Mouse (Mus musculus) monocyte, adult 5-6 weeks (primary cell): ENCODE data around the gene Rrm1. TPM values are rescaled to one million over a fixed set of nuclear protein-coding genes. Genes with fewer than 3 reads are reported as not detected.
"Not testable (repeated sequence)": the region's sequence is repeated elsewhere in the genome, so short reads cannot be mapped to it uniquely, and the experiment has no call there.

Experiments
- ATAC-seq: fragments of 153-309, 156-312 bp; replicated peaks from 2 replicates; pipeline ENCODE4 v1.8.0; 2017; ENCODE audit warnings: mild to moderate bottlenecking; ENCODE audit not compliant: low TSS enrichment, insufficient number of reproducible peaks, severe bottlenecking, poor library complexity, low FRiP score
- total RNA-seq: library from RNA; stranded (forward); fragments of 200-1000, 200-491, 200-594 nt; gene quantifications from 3 replicates; pipeline ENCODE4 v1.2.3, GENCODE M21; 2017

The Rrm1 gene
- total RNA-seq, 1 experiment from 2014 or later: 39.1 TPM

- ATAC-seq: no peak
Observed at GRCm38 (mm10) chr7:102467566-102467965, 26.1 kb downstream of the Rrm1 start.

DNA sequence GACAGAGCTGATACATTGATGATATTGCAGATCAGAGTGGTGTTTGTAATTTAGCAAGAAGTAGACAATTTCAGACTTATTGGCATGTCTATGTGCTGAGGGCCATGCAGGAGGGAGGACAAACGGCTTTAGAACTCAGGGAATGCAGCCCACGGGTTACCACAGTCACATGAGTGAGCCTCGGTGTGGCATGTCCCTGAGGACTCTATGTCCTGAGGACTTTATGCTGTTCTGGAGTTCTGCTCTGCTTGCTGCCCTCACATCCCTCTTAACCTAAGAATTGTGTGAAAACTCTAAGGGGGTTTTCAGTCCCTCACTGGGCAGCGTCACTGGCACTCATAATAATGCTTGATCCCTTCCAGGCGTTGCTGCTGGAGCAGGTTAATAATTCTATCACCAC lies 31.2 kb downstream of the Rrm1 start:
- ATAC-seq: no peak

DNA sequence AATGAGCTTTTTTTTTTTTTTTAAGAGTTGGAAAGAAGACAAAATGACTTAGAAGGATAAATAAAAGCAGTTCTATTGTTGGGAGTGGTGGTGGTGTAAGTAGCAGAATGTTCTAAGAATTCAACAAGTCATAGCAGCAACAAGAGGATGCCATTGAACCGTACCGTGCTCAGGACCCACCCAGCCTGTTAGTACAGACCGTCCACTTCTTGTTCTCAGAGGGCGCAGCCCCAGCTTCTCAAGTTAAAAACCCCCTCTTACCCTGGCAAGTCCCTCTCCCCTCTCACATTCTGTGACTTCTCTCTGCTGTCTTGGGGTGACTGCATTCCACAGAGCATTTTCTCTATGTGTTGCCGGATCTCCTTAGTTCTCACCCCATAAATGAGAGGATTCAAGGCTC lies 35.1 kb downstream of the Rrm1 start:
- ATAC-seq: no peak

GRCm38 (mm10) chr7:102477377-102477776 lies 35.9 kb downstream of the Rrm1 start:
- ATAC-seq: no peak

- no peak for ATAC-seq
Observed at GRCm38 (mm10) chr7:102478425-102478824, 36.9 kb downstream of the Rrm1 start.

DNA sequence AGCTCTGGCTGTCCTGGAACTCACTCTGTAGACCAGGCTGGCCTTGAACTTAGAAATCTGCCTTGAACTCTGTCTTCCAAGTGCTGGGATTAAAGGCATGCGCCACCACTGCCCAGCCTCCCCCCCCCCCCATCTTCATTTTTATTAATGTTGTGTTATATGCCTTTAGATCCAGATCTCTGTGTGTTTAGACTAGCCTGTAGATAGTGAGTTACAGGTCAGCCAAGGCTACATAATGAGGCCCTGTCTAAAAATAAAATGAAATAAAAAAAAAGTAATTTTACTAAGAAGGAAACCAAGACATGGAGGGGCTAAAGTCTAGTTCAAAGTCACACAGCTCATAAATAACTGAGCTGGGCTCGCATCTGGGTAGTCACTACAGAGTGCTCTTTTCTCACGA lies 37.4 kb downstream of the Rrm1 start:
- no peak for ATAC-seq

DNA sequence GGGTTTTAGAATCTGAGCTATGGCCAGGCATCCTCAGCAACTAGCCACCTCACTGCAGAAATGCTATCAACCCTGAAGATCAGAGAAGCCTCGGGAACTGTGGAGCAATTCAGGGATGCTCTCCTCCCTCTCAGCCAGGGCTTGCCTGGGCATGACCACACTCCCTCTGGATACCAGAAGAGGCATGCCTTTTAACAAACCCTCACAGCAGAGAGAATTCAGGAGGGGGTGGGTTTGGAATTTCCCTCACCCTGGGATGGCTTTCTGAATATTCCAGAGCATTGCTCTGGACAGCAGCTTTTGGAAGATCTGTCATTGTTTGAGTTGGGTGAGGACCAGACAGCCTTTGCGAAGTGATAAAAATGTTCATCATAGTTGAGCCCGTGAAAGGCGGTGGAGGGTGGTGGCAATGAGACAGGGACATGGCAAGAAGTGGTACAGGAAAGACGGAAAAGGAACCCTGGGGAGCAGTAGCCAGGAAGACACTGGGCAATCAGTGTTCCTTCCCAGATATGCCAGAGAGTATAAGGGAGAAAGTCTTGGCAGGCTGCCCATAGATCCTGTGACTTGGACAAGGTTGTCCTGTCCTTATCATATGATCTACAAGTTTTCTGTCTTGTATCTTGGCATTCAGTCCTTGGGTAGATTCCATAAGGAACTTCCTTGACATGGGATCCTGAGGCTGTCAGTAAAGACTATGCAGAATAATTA lies 38.0 kb downstream of the Rrm1 start:
- ATAC-seq: no peak

DNA sequence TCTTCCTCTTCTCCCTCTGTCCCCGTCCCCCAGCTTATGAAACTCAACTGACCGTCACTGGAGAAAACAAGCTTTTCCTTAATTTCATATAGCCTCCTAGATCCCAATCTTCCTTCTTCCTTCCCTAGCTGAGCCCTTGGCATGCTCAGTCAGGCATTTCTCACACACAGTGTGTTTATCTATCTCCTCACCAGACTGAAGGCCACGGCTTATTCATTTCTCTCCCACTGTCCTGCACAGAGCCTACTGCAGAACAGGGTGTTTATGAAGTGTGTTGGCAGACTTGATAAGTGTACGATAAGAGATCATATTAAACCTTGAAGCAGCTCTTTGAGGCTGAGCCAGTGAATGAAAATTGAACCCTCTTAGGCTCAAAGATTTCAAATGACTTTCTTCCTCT lies 39.3 kb downstream of the Rrm1 start:
- no peak for ATAC-seq

DNA sequence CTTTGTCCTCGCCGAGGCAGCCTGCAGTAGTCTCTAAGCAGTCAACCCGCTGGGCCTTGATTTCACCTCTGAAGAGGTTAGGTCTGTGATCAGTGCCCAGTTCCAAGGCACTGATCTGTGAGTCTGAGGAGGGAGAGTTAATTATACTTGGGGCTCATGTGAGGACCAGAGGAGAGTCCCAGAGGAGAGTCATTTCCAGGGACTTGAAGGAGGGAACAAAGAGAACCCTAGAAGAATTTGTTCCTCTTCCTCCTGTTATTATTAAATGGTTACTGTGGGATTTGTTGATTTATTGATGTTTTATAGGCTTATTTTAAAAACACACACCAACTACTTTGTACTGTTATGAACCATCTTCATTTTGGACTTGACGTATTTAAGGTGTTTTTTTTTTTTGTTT lies 40.1 kb downstream of the Rrm1 start, which contains the start of gene Olfr543:
Gene Olfr543 (minus strand): TSS at position 101 of the 400 bp plus-strand sequence.
- no peak for ATAC-seq

GRCm38 (mm10) chr7:102483665-102484064 lies 42.2 kb downstream of the Rrm1 start:
- ATAC-seq: no peak

DNA sequence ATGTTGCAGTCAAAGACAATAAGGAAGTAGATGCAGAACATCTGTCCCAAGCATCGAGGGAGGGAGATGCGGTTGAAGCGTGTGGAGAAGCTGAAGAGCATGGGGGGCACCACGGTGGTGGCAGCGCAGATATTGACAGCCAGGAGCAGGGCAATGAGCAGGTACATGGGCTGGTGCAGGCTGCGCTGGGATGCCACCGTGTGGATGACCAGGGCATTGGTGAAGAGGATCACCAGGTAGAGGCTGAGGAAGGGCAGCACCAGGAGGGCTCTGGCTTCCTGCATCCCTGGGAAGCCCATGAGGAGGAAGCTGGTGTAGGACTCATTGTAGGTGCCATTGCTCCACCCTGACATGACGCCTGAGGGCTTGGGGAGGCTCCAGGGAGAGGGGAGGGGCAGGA lies 43.3 kb downstream of the Rrm1 start:
- not testable (repeated sequence) for ATAC-seq

DNA sequence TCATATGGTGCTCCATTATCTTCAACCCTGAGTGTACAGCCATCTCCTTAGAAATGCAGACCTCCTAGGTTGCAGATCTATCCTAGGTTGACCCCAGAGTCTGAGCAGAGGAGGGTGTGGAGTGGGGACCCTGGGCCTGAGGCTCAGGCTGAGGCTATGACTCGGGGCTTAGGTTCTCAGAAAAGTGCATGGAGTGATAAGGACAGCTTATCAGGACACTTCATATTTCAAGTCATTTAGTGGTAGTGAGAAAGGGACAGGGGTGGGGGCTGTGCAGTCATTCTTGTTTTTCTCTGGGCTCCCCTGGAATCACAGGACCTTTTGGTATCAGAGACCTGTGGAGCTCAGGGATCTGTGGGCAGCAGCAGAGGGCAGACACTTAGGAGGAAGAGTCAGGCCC lies 44.6 kb downstream of the Rrm1 start:
- ATAC-seq: no peak

DNA sequence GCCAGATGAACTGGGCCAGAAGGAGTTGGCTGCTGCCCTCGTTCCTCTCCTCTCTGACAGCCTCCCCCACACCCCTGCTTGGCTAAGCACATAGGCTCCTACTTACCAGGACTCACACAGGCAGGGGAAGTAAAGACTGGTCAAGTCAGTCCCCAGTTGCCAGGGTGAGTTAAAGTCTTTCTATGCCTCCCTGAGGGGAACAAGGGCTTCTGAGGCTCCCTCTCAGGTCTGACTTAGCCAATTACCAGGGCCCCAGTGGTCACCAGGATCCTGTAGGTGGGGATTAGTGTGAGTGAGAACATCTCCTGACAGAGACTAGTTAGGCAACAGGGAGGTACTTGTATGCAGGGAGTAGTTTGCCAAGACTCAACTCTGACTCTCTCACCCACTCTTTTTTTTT lies 46.7 kb downstream of the Rrm1 start, which contains the start of gene Olfr544:
Gene Olfr544 (minus strand): TSS at position 153 of the 400 bp plus-strand sequence.
- no peak for ATAC-seq

DNA sequence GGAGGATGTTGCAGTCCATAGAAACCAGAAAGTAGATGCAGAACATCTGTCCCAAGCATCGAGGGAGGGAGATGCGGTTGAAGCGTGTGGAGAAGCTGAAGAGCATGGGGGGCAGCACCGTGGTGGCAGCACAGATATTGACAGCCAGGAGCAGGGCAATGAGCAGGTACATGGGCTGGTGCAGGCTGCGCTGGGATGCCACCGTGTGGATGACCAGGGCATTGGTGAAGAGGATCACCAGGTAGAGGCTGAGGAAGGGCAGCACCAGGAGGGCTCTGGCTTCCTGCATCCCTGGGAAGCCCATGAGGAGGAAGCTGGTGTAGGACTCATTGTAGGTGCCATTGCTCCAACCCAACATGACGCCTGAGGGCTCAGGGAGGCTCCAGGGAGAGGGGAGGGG lies 52.9 kb downstream of the Rrm1 start:
- ATAC-seq: 0 out of 2 replicates have a peak, but pooled peaks have one; percentile 50

- no peak for ATAC-seq
Observed at GRCm38 (mm10) chr7:102499473-102499872, 58.0 kb downstream of the Rrm1 start, which contains the start of gene Olfr545. Olfr545 (minus strand) TSS chr7:102499573.

DNA sequence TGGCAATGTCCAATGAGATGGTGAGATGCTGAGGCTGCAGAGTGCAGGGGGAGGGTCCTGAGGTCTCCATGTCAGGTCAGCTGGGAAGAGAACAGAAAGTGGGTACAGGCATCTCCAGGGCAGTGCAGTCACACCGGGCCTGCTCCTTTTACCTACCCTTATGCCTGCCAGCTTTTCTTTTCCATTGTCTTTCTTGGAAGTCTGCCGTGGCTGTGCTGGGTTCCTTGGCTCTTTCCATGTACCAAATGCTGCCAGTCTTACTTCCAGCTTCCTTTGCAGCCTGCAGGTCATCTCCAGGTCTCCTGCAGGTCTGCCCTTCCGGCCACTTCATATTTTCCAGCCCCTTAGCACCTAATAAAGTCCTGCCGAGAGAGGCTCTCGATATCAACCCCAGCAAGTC lies 60.5 kb downstream of the Rrm1 start:
- no peak for ATAC-seq

DNA sequence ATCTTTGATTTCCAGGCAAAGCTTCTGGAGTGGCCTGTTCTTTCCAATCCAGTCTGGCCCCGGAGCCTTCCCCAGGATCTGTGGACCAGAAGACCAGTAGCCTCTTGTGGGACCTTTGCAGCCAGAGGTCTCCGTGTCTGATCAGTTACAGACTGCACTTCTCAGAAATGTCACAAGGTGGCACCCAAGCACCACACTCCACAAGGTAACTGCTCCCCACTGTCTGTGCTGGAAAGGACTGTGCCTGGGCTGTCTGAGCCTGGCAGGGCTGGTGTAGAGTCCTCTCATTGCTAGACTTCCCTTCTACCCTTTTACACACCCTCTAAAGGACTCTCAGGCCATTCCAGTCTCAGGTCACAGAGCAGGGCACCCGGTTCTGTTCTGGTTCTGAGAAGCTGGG lies 65.4 kb downstream of the Rrm1 start:
- ATAC-seq: 0 out of 2 replicates have a peak, but pooled peaks have one; percentile 49

GRCm38 (mm10) chr7:102508066-102508465 lies 66.6 kb downstream of the Rrm1 start:
- ATAC-seq: no peak

GRCm38 (mm10) chr7:102508666-102509065 lies 67.2 kb downstream of the Rrm1 start:
- ATAC-seq: no peak

GRCm38 (mm10) chr7:102509726-102510125 lies 68.2 kb downstream of the Rrm1 start:
- no peak for ATAC-seq

- no peak for ATAC-seq
Observed at GRCm38 (mm10) chr7:102511927-102512326, 70.4 kb downstream of the Rrm1 start.
